In the genomic region with DNA sequence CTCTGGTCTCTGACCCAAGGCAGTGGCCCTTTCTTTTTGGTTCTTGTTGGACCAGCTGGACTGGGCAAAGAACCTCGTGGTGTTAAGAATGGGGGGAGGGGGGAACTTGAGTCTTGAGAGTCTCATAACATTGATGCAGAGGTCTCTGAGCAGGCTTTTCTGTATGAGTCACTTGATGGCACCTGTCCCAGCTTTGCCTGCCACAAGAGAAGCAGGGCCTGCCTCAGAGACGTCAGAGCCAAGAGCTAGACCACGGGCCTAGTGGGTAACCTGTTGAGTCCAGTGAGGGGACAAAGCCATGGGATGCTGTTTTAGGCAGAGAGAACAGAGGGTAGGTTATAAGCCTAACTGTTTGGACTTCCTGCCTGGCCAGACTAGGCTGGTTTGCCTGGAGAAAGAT, we compare ENCODE assay signal across 8 mouse cellular contexts. TPM values are rescaled to one million over a fixed set of nuclear protein-coding genes. Genes with fewer than 3 reads are reported as not detected.
DNase-seq lines count a peak whose midpoint lies in the region; ATAC-seq lines count a peak whose summit lies in the region.

No protein-coding gene starts in this region.

- peak; percentile 52 for DNase-seq in CD4-positive, CD25-positive, alpha-beta regulatory T cell, adult 2 months (ENCODE audit: low read depth, low spot score)
- peak; percentile 8 for DNase-seq in 416B (ENCODE audit: low read depth)
- DNase-seq in cerebellum, adult 9-10 months: peak; percentile 83
- DNase-seq in frontal cortex, postnatal 10 days (ENCODE audit: low spot score in 2 of 2): no peak

- H3K9me3 ChIP-seq in heart, embryonic 13.5 days: no peaks in the 10 kb centered on the region
- no peaks in the 10 kb centered on the region for H3K9me3 ChIP-seq in liver, embryonic 12.5 days (replicated peaks)
- H3K9me3 ChIP-seq in neural tube, embryonic 12.5 days: no peaks in the 10 kb centered on the region

- H3K4me2 ChIP-seq in heart, embryonic 13.5 days: peak overlapping the region; percentile 92
- H3K4me2 ChIP-seq in liver, embryonic 12.5 days: peak overlapping the region; percentile 93
- peak overlapping the region; percentile 97 for H3K4me2 ChIP-seq in neural tube, embryonic 12.5 days (replicated peaks)

- peaks cover 53% of the 10 kb centered on the region for H3K36me3 ChIP-seq in heart, embryonic 13.5 days
- H3K36me3 ChIP-seq in liver, embryonic 12.5 days: peaks cover 54% of the 10 kb centered on the region
- H3K36me3 ChIP-seq in neural tube, embryonic 12.5 days: peaks cover 50% of the 10 kb centered on the region

- peak overlapping the region; percentile 89 for H3K4me3 ChIP-seq in heart, embryonic 13.5 days
- peak overlapping the region; percentile 82 for H3K4me3 ChIP-seq in liver, embryonic 12.5 days
- H3K4me3 ChIP-seq in neural tube, embryonic 12.5 days: peak overlapping the region; percentile 71

- H3K4me1 ChIP-seq in heart, embryonic 13.5 days: peaks cover 78% of the 10 kb centered on the region
- peaks cover 87% of the 10 kb centered on the region for H3K4me1 ChIP-seq in liver, embryonic 12.5 days
- H3K4me1 ChIP-seq in neural tube, embryonic 12.5 days: peaks cover 67% of the 10 kb centered on the region

- H3K27me3 ChIP-seq in heart, embryonic 13.5 days (replicated peaks): no peaks in the 10 kb centered on the region
- no peaks in the 10 kb centered on the region for H3K27me3 ChIP-seq in liver, embryonic 12.5 days (replicated peaks)
- H3K27me3 ChIP-seq in neural tube, embryonic 12.5 days (replicated peaks): no peaks in the 10 kb centered on the region

- peak overlapping the region; percentile 99 for H3K27ac ChIP-seq in heart, embryonic 13.5 days (replicated peaks)
- H3K27ac ChIP-seq in liver, embryonic 12.5 days: peak overlapping the region; percentile 78
- no peak overlapping the region for H3K27ac ChIP-seq in neural tube, embryonic 12.5 days

- ATAC-seq in CD4-positive, CD25-positive, alpha-beta regulatory T cell, adult 4 months: no peak
- no peak for ATAC-seq in heart, embryonic 13.5 days (ENCODE audit: extremely low read depth, insufficient number of reproducible peaks, low FRiP score, low TSS enrichment)
- no peak for ATAC-seq in liver, embryonic 12.5 days
- ATAC-seq in neural tube, embryonic 12.5 days (ENCODE audit: low FRiP score, low read depth): no peak

- WGBS in heart, embryonic 13.5 days: 4% methylated on average over 3 of the region's 3 CpGs
- 20% methylated on average over 3 of the region's 3 CpGs for WGBS in liver, embryonic 12.5 days (ENCODE audit: insufficient replicate concordance)
- 6% methylated on average over 3 of the region's 3 CpGs for WGBS in neural tube, embryonic 12.5 days

- peak overlapping the region; percentile 97 for H3K9ac ChIP-seq in heart, embryonic 13.5 days
- H3K9ac ChIP-seq in liver, embryonic 12.5 days: peak overlapping the region; percentile 82
- H3K9ac ChIP-seq in neural tube, embryonic 12.5 days: peak overlapping the region; percentile 87

RNA-seq across cellular contexts. Expression of a gene that starts 1.8 kb away (rescaled TPM):
- 10 to 100 TPM; 40.3 to 46.7 TPM for polyA plus RNA-seq in CD4-positive, CD25-positive, alpha-beta regulatory T cell, adult 4 months (2017; shearing (Covaris generic))
- polyA plus RNA-seq in heart, embryonic 13.5 days (2015; fragmentation: Nextera tagmentation; extraction: Ambion mirVana): 124 and 130 TPM in 2 replicates
- polyA plus RNA-seq in liver, embryonic 12.5 days (2016; fragmentation: Nextera tagmentation; extraction: Ambion mirVana): 136 and 148 TPM in 2 replicates
- 353 and 371 TPM in 2 replicates for polyA plus RNA-seq in neural tube, embryonic 12.5 days (2016; fragmentation: Nextera tagmentation; extraction: Ambion mirVana)

RNA-seq across cellular contexts. Expression of a gene that starts 37.6 kb away (rescaled TPM):
- under 1 TPM; 0.42 to 0.59 TPM for polyA plus RNA-seq in CD4-positive, CD25-positive, alpha-beta regulatory T cell, adult 4 months (2017; shearing (Covaris generic))
- polyA plus RNA-seq in heart, embryonic 13.5 days (2015; fragmentation: Nextera tagmentation; extraction: Ambion mirVana): 0.49 and 0.69 TPM in 2 replicates
- 0.04 TPM in 1 of 2 replicates, not detected in the other for polyA plus RNA-seq in liver, embryonic 12.5 days (2016; fragmentation: Nextera tagmentation; extraction: Ambion mirVana)
- 0.05 and 0.08 TPM in 2 replicates for polyA plus RNA-seq in neural tube, embryonic 12.5 days (2016; fragmentation: Nextera tagmentation; extraction: Ambion mirVana)

Comparison
In these comparisons a context has a peak if more than half of its experiments do, and no peak if none do; other contexts are left out.
1. DNase-seq: peak in CD4-positive, CD25-positive, alpha-beta regulatory T cell, adult 2 months (single experiment), 416B (single experiment) and cerebellum, adult 9-10 months (single experiment); none in frontal cortex, postnatal 10 days (0 of 2).
2. Peak in every context shown above with its lines, with median percentiles within 50 percentile points of each other: H3K4me2 ChIP-seq, H3K4me3 ChIP-seq and H3K9ac ChIP-seq.